Mouse (Mus musculus) gonadal fat pad, adult 2 months (tissue): ENCODE measurements at regions not wholly inside any gene's neighbourhood (a gene's known extent, or its start where the extent isn't known, plus 50 kb on each side); places are given as distances from the start of the nearest gene placed in this dataset.
A peak's percentile ranks its signal among the peaks of the same experiment; 100 is the strongest.

ENCODE experiments used
- DNase-seq: peaks from one replicate; pipeline ENCODE4 v3.0.0-alpha.2; 2012; ENCODE audit warnings: low read depth

- DNase-seq: no peak
Observed at GRCm38 (mm10) chr15:9898211-9898610, 149.5 kb upstream of the Spef2 start.

- DNase-seq: peak; percentile 64
Observed at GRCm38 (mm10) chr15:9893146-9893545, 144.5 kb upstream of the Spef2 start.

- DNase-seq: no peak
Observed at GRCm38 (mm10) chr15:9892208-9892607, 143.5 kb upstream of the Spef2 start.

- DNase-seq: no peak
Observed at GRCm38 (mm10) chr15:9891446-9891845, 142.8 kb upstream of the Spef2 start.

- DNase-seq: no peak
Observed at GRCm38 (mm10) chr15:9875776-9876175, 127.1 kb upstream of the Spef2 start.

GRCm38 (mm10) chr15:9870126-9870525 is 121.5 kb upstream of the Spef2 start:
- DNase-seq: no peak

- DNase-seq: peak; percentile 52
Observed at GRCm38 (mm10) chr15:9864778-9865177, 116.1 kb upstream of the Spef2 start.

GRCm38 (mm10) chr15:9861825-9862224 is 113.2 kb upstream of the Spef2 start:
- no peak for DNase-seq

GRCm38 (mm10) chr15:9839681-9840080 is 91.0 kb upstream of the Spef2 start:
- no peak for DNase-seq

GRCm38 (mm10) chr15:9835096-9835495 is 86.4 kb upstream of the Spef2 start:
- no peak for DNase-seq

GRCm38 (mm10) chr15:9804469-9804868 is 55.8 kb upstream of the Spef2 start:
- DNase-seq: no peak
